Mouse (Mus musculus) MEL (cell line): ENCODE results near the gene Ppig.
A peak's percentile ranks its signal among the peaks of the same experiment; 100 is the strongest.

ENCODE experiments used
- CHD2 ChIP-seq: IDR thresholded peaks from 2 replicates; pipeline ENCODE4 v1.6.1; 2011; ENCODE audit warnings: low read length, improper control_type of control experiment
- CTCF ChIP-seq, 3 experiments: IDR thresholded peaks in 2 of 3; conservative IDR thresholded peaks in 1 of 3; 2 replicates each; pipeline ENCODE4 v1.5.1; 2011 to 2012; ENCODE audit warnings: low read length in 3 of 3, low read depth in 2 of 3, mild to moderate bottlenecking in 2 of 3, improper control_type of control experiment in 1 of 3, inconsistent platforms in 1 of 3, mixed read lengths in 1 of 3, moderate library complexity in 1 of 3; ENCODE audit not compliant: control insufficient read depth in 1 of 3, insufficient read depth in 1 of 3, poor library complexity in 1 of 3, severe bottlenecking in 1 of 3
- EP300 ChIP-seq, 2 experiments: IDR thresholded peaks; 2 replicates each; pipeline ENCODE4 v1.6.1; 2011; ENCODE audit warnings: improper control_type of control experiment in 2 of 2, low read length in 2 of 2, low read depth in 1 of 2, mild to moderate bottlenecking in 1 of 2
- GATA1 ChIP-seq: IDR thresholded peaks from 2 replicates; pipeline ENCODE4 v1.6.1; 2011; ENCODE audit warnings: low read depth, low read length, improper control_type of control experiment
- MAFK ChIP-seq: IDR thresholded peaks from 2 replicates; pipeline ENCODE4 v1.6.1; 2011; ENCODE audit warnings: low read depth, mild to moderate bottlenecking, low read length, improper control_type of control experiment, borderline replicate concordance
- POLR2A ChIP-seq, 2 experiments: IDR thresholded peaks; 2 replicates each; pipeline ENCODE4 v1.6.1; 2011 to 2012; ENCODE audit warnings: low read length in 2 of 2, mild to moderate bottlenecking in 2 of 2, control low read depth in 1 of 2, improper control_type of control experiment in 1 of 2, low read depth in 1 of 2, moderate library complexity in 1 of 2; ENCODE audit not compliant: control insufficient read depth in 1 of 2, insufficient read depth in 1 of 2, poor library complexity in 1 of 2
- RCOR1 ChIP-seq: IDR thresholded peaks from 2 replicates; pipeline ENCODE4 v1.6.1; 2012; ENCODE audit warnings: low read depth, mild to moderate bottlenecking, inconsistent platforms, low read length, improper control_type of control experiment
- SMC3 ChIP-seq: IDR thresholded peaks from 2 replicates; pipeline ENCODE4 v1.6.1; 2011; ENCODE audit warnings: low read depth, low read length, improper control_type of control experiment
- TAL1 ChIP-seq: IDR thresholded peaks from 2 replicates; pipeline ENCODE4 v1.6.1; 2012; ENCODE audit warnings: mild to moderate bottlenecking, inconsistent platforms, low read length, moderate library complexity, mixed read lengths
- TCF12 ChIP-seq: IDR thresholded peaks from 2 replicates; pipeline ENCODE4 v1.6.1; 2014; ENCODE audit warnings: low read depth, mild to moderate bottlenecking, inconsistent platforms, low read length, improper control_type of control experiment, moderate library complexity
- USF1 ChIP-seq: IDR thresholded peaks from 2 replicates; pipeline ENCODE4 v1.6.1; 2014; ENCODE audit warnings: low read depth, mild to moderate bottlenecking, inconsistent platforms, low read length, improper control_type of control experiment, moderate library complexity
- USF2 ChIP-seq, 2 experiments: IDR thresholded peaks; 2 replicates each; pipeline ENCODE4 v1.6.1; 2011 to 2012; ENCODE audit warnings: improper control_type of control experiment in 2 of 2, low read length in 2 of 2, borderline replicate concordance in 1 of 2, inconsistent platforms in 1 of 2, low read depth in 1 of 2, mild to moderate bottlenecking in 1 of 2; ENCODE audit not compliant: insufficient read depth in 1 of 2
- ZNF384 ChIP-seq: IDR thresholded peaks from 2 replicates; pipeline ENCODE4 v1.6.1; 2012; ENCODE audit warnings: low read depth, mild to moderate bottlenecking, inconsistent platforms, low read length, improper control_type of control experiment

DNA sequence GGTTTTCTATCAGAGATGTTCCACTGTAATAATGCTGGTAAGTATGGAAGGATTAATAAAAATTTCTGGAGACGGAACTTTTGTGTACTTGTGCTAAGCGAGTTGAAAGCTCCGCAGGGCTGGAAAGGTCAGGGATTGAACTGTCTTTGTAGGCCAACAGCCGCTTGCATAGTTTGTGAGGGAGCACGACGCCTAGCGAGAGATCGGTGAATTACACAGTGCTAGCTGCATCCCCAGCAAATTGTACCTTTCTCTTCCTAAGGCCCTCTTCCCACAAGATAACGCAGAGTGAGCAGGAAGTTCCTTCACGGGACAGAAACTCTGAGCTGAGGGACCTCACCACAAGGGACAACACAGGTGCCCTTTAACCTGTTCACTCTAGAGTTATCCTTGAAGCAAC is 67.9 kb downstream of the Ppig start:
- TF ChIP-seq ZNF384 (no peak), TCF12 (no peak), CTCF (IDR thresholded peaks at IDR 0.05 in 2 of 3, conservative IDR thresholded peaks at IDR 0.05 in 1 of 3; ENCODE audit: control insufficient read depth in 1 of 3, insufficient read depth in 1 of 3, low read depth in 2 of 3, low read length in 3 of 3, poor library complexity in 1 of 3, severe bottlenecking in 1 of 3) (peak; percentile 74 to 97 (median 77)), SMC3 (peak; percentile 57), MAFK (no peak), GATA1 (peak; percentile 57), RCOR1 (no peak), POLR2A (IDR thresholded peaks at IDR 0.05; ENCODE audit: control insufficient read depth in 1 of 2, insufficient read depth in 1 of 2, low read depth in 1 of 2, low read length in 2 of 2, poor library complexity in 1 of 2) (no peak; a peak in 1 of 4 replicates), CHD2 (no peak), EP300 (IDR thresholded peaks at IDR 0.05; ENCODE audit: low read depth in 1 of 2, low read length in 2 of 2) (no peak), USF1 (no peak), TAL1 (no peak), USF2 (IDR thresholded peaks at IDR 0.05; ENCODE audit: borderline replicate concordance in 1 of 2, insufficient read depth in 1 of 2, low read depth in 1 of 2, low read length in 2 of 2) (no peak)
